Mouse (Mus musculus) limb, embryonic 11.5 days (tissue): ENCODE results near the gene Col20a1. TPM values are rescaled to one million over a fixed set of nuclear protein-coding genes. Genes with fewer than 3 reads are reported as not detected.
A peak's percentile ranks its signal among the peaks of the same experiment; 100 is the strongest.

Experiments used
- ATAC-seq: fragments of 200-750 bp; cut with Nextera tagmentation; 2 replicates; pipeline ENCODE4 v1.8.0; 2017; ENCODE audit warnings: low read depth; ENCODE audit not compliant: insufficient number of reproducible peaks, low FRiP score, low TSS enrichment
- DNase-seq: peaks from one replicate; pipeline ENCODE4 v3.0.0-alpha.2; 2015; ENCODE audit warnings: low spot score
- H3K27ac ChIP-seq: fragments of 300-500 bp; sonication (generic); replicated peaks from 2 replicates; pipeline ENCODE4 v1.5.1; 2014; ENCODE audit warnings: low read depth, mild to moderate bottlenecking, low read length
- H3K27me3 ChIP-seq: fragments of 300-500 bp; sonication (generic); 2 replicates; pipeline ENCODE4 v1.6.1; 2014; ENCODE audit warnings: mild to moderate bottlenecking, low read length, mixed read lengths; ENCODE audit not compliant: control insufficient read depth, insufficient read depth
- H3K36me3 ChIP-seq: fragments of 300-500 bp; sonication (generic); 2 replicates; pipeline ENCODE4 v1.6.1; 2014; ENCODE audit warnings: mild to moderate bottlenecking, low read length, moderate library complexity, mixed read lengths; ENCODE audit not compliant: control insufficient read depth, insufficient read depth
- H3K4me1 ChIP-seq: fragments of 300-500 bp; sonication (generic); 2 replicates; pipeline ENCODE4 v1.6.1; 2014; ENCODE audit warnings: low read length, mixed read lengths; ENCODE audit not compliant: control insufficient read depth, insufficient read depth
- H3K4me2 ChIP-seq: fragments of 300-500 bp; sonication (generic); 2 replicates; pipeline ENCODE4 v1.6.1; 2014; ENCODE audit warnings: low read depth, mild to moderate bottlenecking, moderate library complexity; ENCODE audit not compliant: severe bottlenecking
- H3K4me3 ChIP-seq: fragments of 300-500 bp; sonication (generic); 2 replicates; pipeline ENCODE4 v1.5.1; 2014; ENCODE audit warnings: low read depth, low read length
- H3K9ac ChIP-seq: fragments of 300-500 bp; sonication (generic); 2 replicates; pipeline ENCODE4 v1.6.1; 2014; ENCODE audit warnings: mild to moderate bottlenecking, low read length
- H3K9me3 ChIP-seq: fragments of 300-500 bp; sonication (generic); 2 replicates; pipeline ENCODE4 v1.6.1; 2016; ENCODE audit warnings: low read length; ENCODE audit not compliant: control insufficient read depth
- WGBS: fragments of 180-500 bp; shearing (Covaris S2); extraction: QIAGEN DNeasy Blood & Tissue Kit; methylation state at CpG from one replicate; pipeline ENCODE4 v1.1.7; 2014; 5-methylcytosine and 5-hydroxymethylcytosine counted together
- polyA plus RNA-seq: library from polyadenylated mRNA; unstranded; fragments of >200 nt; fragmentation: Nextera tagmentation; extraction: Ambion mirVana; gene quantifications from 2 replicates; pipeline ENCODE4 v1.2.1, GENCODE M21; 2014

Col20a1 gene
- polyA plus RNA-seq: 0.15 and 0.71 TPM in 2 replicates

GRCm38 (mm10) chr2:180986449-180986848 lies at the start of gene Col20a1:
Gene Col20a1, plus strand, starts transcription at chr2:180986535.
- WGBS: 68% methylated on average over 2 of the region's 2 CpGs
- DNase-seq: no peak
- no peak within 1 kb of the TSS for H3K4me3 ChIP-seq

GRCm38 (mm10) chr2:180940187-180940586 lies 46.1 kb upstream of the Col20a1 start:
- Histone ChIP-seq H3K4me1 (no peaks in the 10 kb centered on the region), H3K27ac (no peak overlapping the region), H3K4me3 (no peak overlapping the region), H3K4me2 (no peak overlapping the region), H3K9ac (no peak overlapping the region), H3K36me3 (no peaks in the 10 kb centered on the region), H3K27me3 (no peaks in the 10 kb centered on the region), H3K9me3 (no peaks in the 10 kb centered on the region)
- ATAC-seq (no peak), DNase-seq (no peak)

More at GRCm38 (mm10) chr2:180986449-180986848, at the start of gene Col20a1:
- H3K9ac ChIP-seq: no peak within 1 kb of the TSS
- no peak within 1 kb of the TSS for H3K4me2 ChIP-seq
- no peak for ATAC-seq
- no peaks in the 10 kb centered on the region for H3K9me3 ChIP-seq
- H3K27ac ChIP-seq: no peak within 1 kb of the TSS
- H3K27me3 ChIP-seq: no peaks in the 10 kb centered on the region
- no peaks in the 10 kb centered on the region for H3K4me1 ChIP-seq
- peaks cover 2% of the 10 kb centered on the region; the same call in 1 of the 2 replicates for H3K36me3 ChIP-seq

GRCm38 (mm10) chr2:180941869-180942268 lies 44.5 kb upstream of the Col20a1 start:
- Histone ChIP-seq H3K27me3 (no peaks in the 10 kb centered on the region), H3K4me3 (no peak overlapping the region), H3K9ac (no peak overlapping the region), H3K9me3 (no peaks in the 10 kb centered on the region), H3K4me2 (no peak overlapping the region), H3K36me3 (no peaks in the 10 kb centered on the region), H3K27ac (no peak overlapping the region), H3K4me1 (no peaks in the 10 kb centered on the region)
- DNase-seq: no peak
- no peak for ATAC-seq

- Histone ChIP-seq H3K4me2 (no peak overlapping the region), H3K27ac (no peak overlapping the region), H3K4me3 (no peak overlapping the region), H3K36me3 (no peaks in the 10 kb centered on the region), H3K9me3 (no peaks in the 10 kb centered on the region), H3K27me3 (peaks cover 4% of the 10 kb centered on the region), H3K4me1 (0 out of 2 replicates have a peak, but pooled peaks cover 5% of the 10 kb centered on the region), H3K9ac (no peak overlapping the region)
- ATAC-seq: no peak
- DNase-seq: no peak
- 48% methylated on average over 1 of the region's 1 CpGs for WGBS
Observed at GRCm38 (mm10) chr2:180949947-180950346, 36.4 kb upstream of the Col20a1 start.

- Histone ChIP-seq H3K4me2 (no peak overlapping the region), H3K9me3 (no peaks in the 10 kb centered on the region), H3K9ac (no peak overlapping the region; the same call in 1 of the 2 replicates), H3K36me3 (no peaks in the 10 kb centered on the region), H3K4me3 (no peak overlapping the region), H3K4me1 (0 out of 2 replicates have a peak, but pooled peaks cover 7% of the 10 kb centered on the region), H3K27ac (no peak overlapping the region), H3K27me3 (peaks cover 8% of the 10 kb centered on the region)
- ATAC-seq (no peak), DNase-seq (peak; percentile 34)
- 15% methylated on average over 9 of the region's 9 CpGs for WGBS
Observed at GRCm38 (mm10) chr2:180952731-180953171, 33.6 kb upstream of the Col20a1 start.

GRCm38 (mm10) chr2:180953638-180954037 lies 32.7 kb upstream of the Col20a1 start:
- no peaks in the 10 kb centered on the region for H3K36me3 ChIP-seq
- H3K4me3 ChIP-seq: peak overlapping the region; percentile 56
- no peak overlapping the region for H3K27ac ChIP-seq
- ATAC-seq (no peak), DNase-seq (no peak)
- no peak overlapping the region; the same call in 1 of the 2 replicates for H3K9ac ChIP-seq
- H3K9me3 ChIP-seq: no peaks in the 10 kb centered on the region
- peaks cover 8% of the 10 kb centered on the region for H3K27me3 ChIP-seq
- 0 out of 2 replicates have a peak, but pooled peaks cover 7% of the 10 kb centered on the region for H3K4me1 ChIP-seq
- H3K4me2 ChIP-seq: peak overlapping the region; percentile 95
- WGBS: 33% methylated on average over 2 of the region's 2 CpGs

- peak within 1 kb of the TSS; percentile 59 for H3K9ac ChIP-seq
- no peaks in the 10 kb centered on the region for H3K9me3 ChIP-seq
- H3K4me2 ChIP-seq: peak within 1 kb of the TSS; percentile 95
- DNase-seq (peak; percentile 78), ATAC-seq (peak; percentile 86)
- 0 out of 2 replicates have a peak, but pooled peaks cover 7% of the 10 kb centered on the region for H3K4me1 ChIP-seq
- H3K4me3 ChIP-seq: peak within 1 kb of the TSS; percentile 56
- no peaks in the 10 kb centered on the region for H3K36me3 ChIP-seq
- H3K27me3 ChIP-seq: peaks cover 8% of the 10 kb centered on the region
- under 1% methylated on average over 52 of the region's 52 CpGs for WGBS
- no peak within 1 kb of the TSS for H3K27ac ChIP-seq
Observed at GRCm38 (mm10) chr2:180954061-180955047, 32.0 kb upstream of the Col20a1 start, which contains the start of gene Nkain4. Gene Nkain4, minus strand, starts transcription at chr2:180954699.

- no peak overlapping the region for H3K4me3 ChIP-seq
- no peaks in the 10 kb centered on the region for H3K36me3 ChIP-seq
- 0 out of 2 replicates have a peak, but pooled peaks cover 4% of the 10 kb centered on the region for H3K4me1 ChIP-seq
- whole genome bisulfite sequencing: 74% methylated on average over 7 of the region's 7 CpGs
- no peak overlapping the region for H3K9ac ChIP-seq
- ATAC-seq: no peak
- no peaks in the 10 kb centered on the region for H3K9me3 ChIP-seq
- no peak overlapping the region for H3K27ac ChIP-seq
- no peak overlapping the region for H3K4me2 ChIP-seq
- no peak for DNase-seq
- H3K27me3 ChIP-seq: peaks cover 4% of the 10 kb centered on the region; the same call in 1 of the 2 replicates
Observed at GRCm38 (mm10) chr2:180959605-180960004, 26.7 kb upstream of the Col20a1 start.
